17 mouse cellular contexts compared by ENCODE assay signal in genomic region chr13:49814420-49814819, GRCm38 (mm10). TPM values are rescaled to one million over a fixed set of nuclear protein-coding genes. Genes with fewer than 3 reads are reported as not detected.
"Had no signal": no experiment of that assay in that cellular context is flagged by ENCODE, and none has a peak within 500 bp of the region (broad histone marks: within the 10 kb centered on the region; RNA-seq: fewer than 3 reads in every experiment).

No protein-coding gene starts in this region.

- H3K36me3 ChIP-seq: limb, embryonic 15.5 days; liver, embryonic 15.5 days; lung, embryonic 15.5 days; midbrain, embryonic 13.5 days; neural tube, embryonic 12.5 days had no signal

- H3K9me3 ChIP-seq: limb, embryonic 15.5 days; liver, embryonic 15.5 days; lung, embryonic 15.5 days had no signal

- H3K4me1 ChIP-seq: limb, embryonic 15.5 days; liver, embryonic 15.5 days; lung, embryonic 15.5 days; midbrain, embryonic 13.5 days; neural tube, embryonic 12.5 days had no signal

- H3K27ac ChIP-seq: left cerebral cortex, adult 2 months; limb, embryonic 15.5 days; liver, embryonic 15.5 days; lung, embryonic 15.5 days; macrophage; midbrain, embryonic 13.5 days; neural tube, embryonic 12.5 days had no signal

- H3K9ac ChIP-seq: limb, embryonic 15.5 days; liver, embryonic 15.5 days; lung, embryonic 15.5 days; midbrain, embryonic 13.5 days; neural tube, embryonic 12.5 days had no signal

- DNase-seq: kidney, adult 8-10 months; kidney, postnatal 25 days; lung, postnatal 14 days; thymus, postnatal 4 days had no signal

- H3K27me3 ChIP-seq: limb, embryonic 15.5 days; liver, embryonic 15.5 days; lung, embryonic 15.5 days; midbrain, embryonic 13.5 days; neural tube, embryonic 12.5 days had no signal

- H3K4me3 ChIP-seq: left cerebral cortex, adult 2 months; limb, embryonic 15.5 days; liver, embryonic 15.5 days; lung, embryonic 15.5 days; midbrain, embryonic 13.5 days; neural tube, embryonic 12.5 days had no signal

- ATAC-seq: intestine, postnatal 0 days; midbrain, embryonic 13.5 days had no signal

- H3K4me2 ChIP-seq: limb, embryonic 15.5 days; liver, embryonic 15.5 days; lung, embryonic 15.5 days; midbrain, embryonic 13.5 days; neural tube, embryonic 12.5 days had no signal

RNA-seq across cellular contexts. Expression of gene Gm30302, which starts 15.6 kb away (rescaled TPM):
- total RNA-seq: layer of hippocampus, postnatal 25 days; left cerebral cortex, adult 2 months; left cerebral cortex, postnatal 14 days; neutrophil, adult 5-6 weeks had no signal
- polyA plus RNA-seq: intestine, postnatal 0 days; kidney, embryonic 16.5 days; limb, embryonic 11.5 days; limb, embryonic 15.5 days; liver, embryonic 15.5 days; lung, embryonic 15.5 days; macrophage; midbrain, embryonic 13.5 days had no signal
